Mouse (Mus musculus) urinary bladder, postnatal 25 days (tissue): ENCODE measurements around the gene Atxn7.
"Not testable (repeated sequence)": the region's sequence is repeated elsewhere in the genome, so short reads cannot be mapped to it uniquely, and the experiment has no call there.

Experiments used
- DNase-seq: peaks from one replicate; pipeline ENCODE4 v3.0.0; 2022; ENCODE audit warnings: low spot score

The Atxn7 gene

DNA sequence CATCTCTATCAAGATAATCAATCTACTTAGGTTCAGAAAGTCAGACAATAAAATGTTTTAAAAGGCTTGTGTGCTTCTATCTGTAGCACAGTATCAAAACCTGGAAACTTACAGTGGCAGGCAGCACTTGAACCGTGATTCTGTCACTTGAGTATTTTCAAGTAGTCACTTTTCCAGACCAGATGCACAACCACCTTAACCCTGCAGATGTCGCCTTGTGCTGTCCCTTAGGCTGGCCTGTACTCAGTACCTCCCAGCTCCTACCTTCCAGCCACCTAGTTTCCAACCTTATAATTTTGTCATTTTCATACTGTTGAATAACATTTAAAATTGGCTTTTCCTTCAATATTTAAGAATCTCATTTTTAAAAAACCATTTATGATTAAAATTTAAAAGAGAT lies 20.9 kb downstream of the Atxn7 start:
- no peak for DNase-seq

GRCm38 (mm10) chr14:13988397-13988796 lies 27.2 kb downstream of the Atxn7 start:
- DNase-seq, result no peak

- DNase-seq, result no peak
Observed at GRCm38 (mm10) chr14:13990741-13991140, 29.5 kb downstream of the Atxn7 start.

DNA sequence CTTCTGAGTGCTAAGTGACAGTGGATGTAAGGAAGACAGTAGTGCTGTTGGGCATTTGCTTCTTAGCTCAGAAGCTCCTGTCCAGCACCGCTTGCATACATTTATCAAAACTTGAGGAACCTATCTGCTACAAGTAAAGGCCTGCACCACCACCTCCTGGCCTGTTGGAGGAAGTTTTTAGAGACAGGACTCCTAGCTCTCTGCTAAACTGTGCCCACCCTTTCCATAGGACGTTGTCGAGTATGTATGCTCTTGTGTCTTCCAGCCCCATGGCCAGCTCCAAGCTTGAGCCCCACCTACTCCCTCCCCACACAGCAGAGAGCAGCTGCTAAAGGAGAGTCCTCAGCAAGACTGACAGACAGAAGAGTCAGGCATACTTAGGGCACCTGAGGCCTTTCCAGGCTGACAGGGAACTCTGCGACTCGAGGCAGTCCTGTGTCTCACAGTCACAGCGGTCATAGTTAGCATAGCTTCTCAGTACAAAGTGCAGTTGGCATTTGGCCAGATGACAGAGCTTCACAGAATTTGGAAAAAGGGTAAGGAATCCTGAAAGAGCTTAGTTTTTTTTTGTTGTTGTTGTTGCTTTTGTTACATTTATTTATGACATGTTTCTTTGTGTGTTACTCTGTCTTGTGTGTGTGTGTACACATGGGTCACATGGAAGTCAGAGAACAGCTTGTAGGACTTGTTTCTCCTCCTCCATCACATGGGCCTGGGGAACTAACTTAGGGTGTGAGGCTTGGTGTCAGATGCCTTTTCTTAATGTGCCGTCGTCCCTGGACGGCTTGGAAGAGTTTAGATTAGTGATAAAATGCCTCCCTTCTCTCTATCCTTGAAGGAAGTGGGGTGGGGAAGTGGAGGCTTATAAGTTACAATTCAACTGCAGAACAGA lies 34.2 kb downstream of the Atxn7 start:
- DNase-seq, result peak; percentile 7

GRCm38 (mm10) chr14:14002771-14003170 lies 41.5 kb downstream of the Atxn7 start:
- DNase-seq, result no peak

DNA sequence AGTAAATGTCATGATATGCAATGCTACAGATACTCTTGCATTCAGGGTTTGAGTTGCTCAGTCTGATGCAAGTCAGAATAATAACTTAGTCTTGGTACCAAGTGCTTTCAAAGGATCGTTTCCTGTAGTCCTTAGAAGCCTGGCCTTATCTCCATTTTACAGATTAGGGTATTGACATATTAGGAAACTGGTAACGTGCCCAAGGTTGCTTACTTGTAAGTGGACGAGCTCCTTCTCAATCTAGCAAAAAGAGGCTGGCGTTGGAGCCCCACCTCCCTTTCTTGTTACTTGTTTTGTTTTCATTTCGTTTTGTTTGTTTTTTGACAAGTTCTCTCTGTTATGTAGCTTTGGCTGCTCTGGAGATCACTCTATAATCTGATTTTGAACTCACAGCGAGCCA lies 48.5 kb downstream of the Atxn7 start:
- DNase-seq, result no peak

- DNase-seq, result peak; percentile 83
Observed at GRCm38 (mm10) chr14:14012383-14013251, 51.4 kb downstream of the Atxn7 start.

DNA sequence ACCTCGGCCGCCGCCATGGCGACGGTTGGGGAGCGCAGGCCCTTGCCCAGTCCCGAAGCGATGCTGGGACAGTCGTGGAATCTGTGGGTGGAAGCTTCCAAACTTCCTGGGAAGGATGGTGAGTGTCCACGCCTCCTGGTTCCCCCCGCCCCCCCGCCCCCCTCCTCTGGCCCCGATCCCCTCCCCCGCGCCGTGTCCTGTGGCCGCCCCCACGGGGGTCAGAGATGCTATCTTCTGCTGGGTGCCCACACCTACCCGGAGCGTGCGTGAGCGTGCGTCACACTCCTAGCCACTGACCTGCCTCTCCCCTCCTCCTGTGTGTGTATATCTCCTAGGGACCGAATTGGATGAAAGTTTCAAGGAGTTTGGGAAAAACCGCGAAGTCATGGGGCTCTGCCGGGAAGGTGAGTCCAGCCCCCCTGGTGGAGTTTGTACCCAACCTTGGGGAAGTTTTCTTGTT lies 52.0 kb downstream of the Atxn7 start:
- no peak for DNase-seq

DNA sequence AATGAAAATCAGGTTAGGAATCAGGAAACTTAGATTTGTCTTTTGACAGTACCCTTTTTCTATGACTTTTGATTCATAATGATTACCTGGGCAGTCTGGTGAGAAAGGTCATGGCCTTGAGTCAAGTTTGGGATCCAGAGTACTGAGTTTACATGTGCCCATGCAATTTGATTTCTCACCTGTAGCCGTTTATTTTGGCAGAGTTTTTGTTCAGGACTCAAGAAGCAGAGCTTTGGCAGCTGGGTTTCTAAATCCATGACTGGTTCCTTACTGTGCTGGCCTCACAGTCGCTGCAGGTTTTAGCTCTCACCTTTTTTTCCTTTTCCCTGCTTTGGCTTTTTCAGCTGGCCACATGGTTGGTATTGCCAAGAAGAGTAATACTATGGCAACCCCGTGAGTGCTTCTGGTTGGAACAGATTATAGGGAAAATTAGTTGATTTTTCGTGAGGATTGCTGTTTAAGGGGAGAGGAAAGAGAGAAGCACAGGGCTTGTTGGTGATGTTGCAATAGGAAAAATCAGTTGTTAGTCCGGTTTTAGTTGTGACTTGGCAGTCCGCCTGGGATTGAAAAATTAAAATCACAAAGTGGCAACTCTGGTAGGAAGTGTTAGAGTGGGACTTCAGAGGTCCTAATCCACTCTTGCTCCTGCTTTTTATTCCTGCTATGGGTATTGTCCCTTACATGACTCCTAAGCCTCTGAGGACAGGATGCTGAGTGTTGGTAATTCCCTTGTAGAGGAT lies 53.6 kb downstream of the Atxn7 start:
- DNase-seq, result no peak

GRCm38 (mm10) chr14:14019155-14019894 lies 58.1 kb downstream of the Atxn7 start:
- no peak for DNase-seq

DNA sequence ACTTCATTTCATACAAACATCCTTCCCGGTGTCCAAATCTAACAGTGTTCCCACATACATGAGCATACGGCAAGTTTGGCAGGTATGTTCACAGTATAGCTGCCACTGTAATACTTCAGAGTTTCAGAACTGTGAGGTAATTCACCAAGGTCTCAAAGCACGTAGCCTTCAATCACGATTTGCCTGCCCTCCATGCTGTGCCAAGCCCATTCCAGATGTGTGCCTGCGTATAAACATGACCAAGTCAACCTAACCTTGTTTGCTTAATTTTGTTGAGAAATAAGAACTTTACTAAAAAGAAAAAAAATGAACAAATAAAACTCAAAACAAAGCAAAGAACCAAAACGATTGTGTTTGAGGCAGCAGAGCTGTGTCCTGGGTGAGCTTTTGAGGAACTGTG lies 60.0 kb downstream of the Atxn7 start:
- DNase-seq, result no peak

GRCm38 (mm10) chr14:14025870-14026269 lies 64.6 kb downstream of the Atxn7 start:
- no peak for DNase-seq

DNA sequence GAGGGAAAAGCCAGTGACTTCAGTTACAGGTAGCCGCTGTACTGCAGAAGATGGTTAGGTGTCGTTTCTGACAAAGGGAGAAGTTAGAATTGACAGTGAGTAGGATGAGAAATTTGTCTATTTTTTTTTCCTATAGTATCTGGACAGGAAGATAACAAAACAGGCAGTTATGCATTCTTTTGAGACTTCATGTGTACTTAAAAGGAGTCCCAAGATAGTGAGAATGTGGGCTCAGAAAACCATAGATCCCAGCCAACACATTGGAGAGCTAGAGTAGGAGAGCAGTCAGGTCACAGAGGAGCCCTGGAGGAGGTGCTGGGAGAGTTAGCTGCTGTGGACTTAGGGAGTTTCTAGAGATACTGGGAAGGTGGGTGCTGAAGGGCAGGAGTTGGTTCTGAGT lies 69.4 kb downstream of the Atxn7 start:
- no peak for DNase-seq

GRCm38 (mm10) chr14:14032842-14033241 lies 71.6 kb downstream of the Atxn7 start:
- no peak for DNase-seq

DNA sequence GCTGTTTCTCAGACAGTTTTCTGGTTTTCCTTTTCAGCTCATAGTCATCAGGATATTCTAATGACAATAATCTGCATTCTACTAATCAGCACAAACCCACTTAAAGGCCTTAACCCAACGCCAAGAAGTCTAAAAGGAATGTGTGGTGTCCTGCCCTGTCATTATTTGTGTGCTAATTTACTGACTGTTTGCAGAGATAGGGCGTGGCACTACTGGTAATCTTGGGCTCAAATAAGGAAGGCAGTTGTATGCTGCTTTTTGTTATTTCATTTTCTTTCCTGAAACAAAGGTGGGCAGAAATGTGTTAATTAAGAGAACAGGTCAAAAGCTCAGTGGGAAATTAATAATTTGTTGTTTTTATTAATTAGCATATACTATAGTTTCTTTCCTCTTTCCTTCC lies 75.1 kb downstream of the Atxn7 start:
- no peak for DNase-seq

- no peak for DNase-seq
Observed at GRCm38 (mm10) chr14:14038233-14038632, 77.0 kb downstream of the Atxn7 start.

DNA sequence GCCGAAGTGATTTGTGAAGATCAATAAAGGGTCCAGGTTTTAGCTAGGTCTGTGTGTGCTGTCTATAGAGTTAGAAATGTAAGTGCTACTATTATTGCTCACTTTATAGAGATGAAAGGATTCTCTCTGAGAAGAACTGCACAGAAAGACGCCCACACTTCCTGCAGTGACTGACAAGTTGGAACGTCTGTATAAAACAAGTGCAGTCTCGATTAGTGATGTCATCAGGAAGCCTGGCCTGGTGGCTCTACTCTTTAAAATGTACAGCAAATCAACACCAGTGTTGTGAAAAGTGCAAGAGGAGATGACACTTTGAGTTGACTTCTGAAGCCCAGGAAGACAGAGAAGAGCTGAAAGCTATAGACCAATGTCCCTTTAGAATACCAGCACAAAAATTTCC lies 81.1 kb downstream of the Atxn7 start:
- DNase-seq, result no peak

- no peak for DNase-seq
Observed at GRCm38 (mm10) chr14:14054386-14054785, 93.1 kb downstream of the Atxn7 start.

GRCm38 (mm10) chr14:14059606-14060005 lies 98.4 kb downstream of the Atxn7 start:
- DNase-seq, result not testable (repeated sequence)

GRCm38 (mm10) chr14:14062531-14063245 lies 101.4 kb downstream of the Atxn7 start:
- DNase-seq, result no peak

GRCm38 (mm10) chr14:14063382-14063781 lies 102.1 kb downstream of the Atxn7 start:
- DNase-seq, result no peak
